Mouse (Mus musculus) cerebellum, adult 8-10 months (tissue): ENCODE results near the gene Cyp2d11.
"Not testable (repeated sequence)": the region's sequence is repeated elsewhere in the genome, so short reads cannot be mapped to it uniquely, and the experiment has no call there.

Experiments
- DNase-seq: peaks from one replicate; pipeline ENCODE4 v3.0.0; 2022

Gene Cyp2d11

DNA sequence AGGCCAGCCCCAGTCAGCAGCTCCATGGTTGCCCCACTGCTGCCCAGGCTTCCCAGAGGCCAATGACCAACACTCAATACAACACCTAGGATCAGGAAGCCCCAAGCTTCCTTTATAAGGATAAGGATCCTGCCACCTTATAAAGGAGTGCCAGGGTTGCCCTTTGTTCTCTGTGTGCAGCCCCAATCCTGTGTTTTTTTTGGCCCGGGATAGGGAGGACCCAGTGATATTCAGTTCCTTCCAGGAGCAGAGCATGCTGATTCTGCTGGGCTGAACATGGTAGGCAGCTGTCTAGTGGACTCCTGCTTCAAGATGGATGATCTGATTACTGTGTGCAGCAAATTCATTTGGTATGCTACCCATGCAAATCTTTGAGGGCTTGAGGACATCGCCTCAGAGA, at the start of gene Cyp2d11:
Gene Cyp2d11, minus strand, starts transcription at position 101 of the 400 bp plus-strand sequence.
- not testable (repeated sequence) for DNase-seq

GRCm38 (mm10) chr15:82437975-82438617, 44.3 kb upstream of the Cyp2d11 start:
- no peak for DNase-seq

DNA sequence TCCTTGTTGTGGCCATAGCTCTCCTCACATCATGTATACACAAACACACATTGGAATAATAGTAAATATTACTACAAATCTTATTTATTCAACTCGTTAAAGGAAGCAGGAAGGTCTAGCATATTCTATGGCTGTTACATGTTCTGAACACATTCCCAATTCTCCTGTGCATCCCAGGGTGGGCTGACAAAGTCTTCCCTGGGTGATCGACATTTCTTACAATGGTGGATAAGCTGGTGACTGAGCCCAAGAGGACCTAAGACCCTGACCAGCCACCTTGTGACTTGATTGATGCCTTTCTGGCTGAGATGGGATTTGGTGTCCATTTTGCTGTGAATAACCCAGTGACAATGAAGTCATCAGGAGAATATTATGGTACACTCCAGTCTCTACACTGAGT, 41.8 kb upstream of the Cyp2d11 start:
- DNase-seq: no peak

DNA sequence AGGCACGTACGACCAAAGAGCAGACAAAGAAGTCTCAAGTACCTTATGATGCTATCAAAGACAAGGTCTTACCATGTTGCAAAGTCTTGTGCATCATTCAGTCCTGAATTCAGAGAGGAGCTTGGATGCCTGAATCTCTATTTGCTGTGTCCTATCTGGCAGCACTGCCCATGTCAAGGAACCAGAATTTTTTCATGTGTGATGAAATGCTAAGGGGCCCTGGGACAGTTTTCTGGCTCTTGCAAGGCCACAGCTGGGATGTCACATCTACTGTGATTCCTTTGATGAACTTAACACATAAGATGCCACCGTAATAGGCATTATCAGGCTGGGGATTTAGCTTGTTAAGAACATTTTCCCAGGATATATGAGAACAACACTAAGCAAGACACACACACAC, 41.2 kb upstream of the Cyp2d11 start:
- no peak for DNase-seq

DNA sequence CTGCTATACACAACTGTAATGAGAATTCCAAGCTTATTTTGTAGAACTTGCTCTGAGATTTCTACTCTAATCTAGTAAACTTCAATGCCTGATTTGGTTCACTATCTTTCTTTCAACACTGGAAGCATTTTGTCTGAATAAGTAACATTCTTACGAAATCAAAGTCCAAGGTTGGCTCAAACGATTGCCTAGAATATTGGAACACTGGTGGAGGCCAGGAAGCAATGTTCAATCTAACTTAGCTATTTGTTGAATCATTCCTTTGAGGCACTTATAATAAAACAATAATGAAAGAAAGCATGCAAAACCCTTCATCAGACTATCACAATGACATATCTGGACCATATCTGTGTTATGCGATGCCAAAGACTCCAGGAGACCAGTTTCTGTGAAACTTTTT, 40.7 kb upstream of the Cyp2d11 start:
- DNase-seq: no peak

DNA sequence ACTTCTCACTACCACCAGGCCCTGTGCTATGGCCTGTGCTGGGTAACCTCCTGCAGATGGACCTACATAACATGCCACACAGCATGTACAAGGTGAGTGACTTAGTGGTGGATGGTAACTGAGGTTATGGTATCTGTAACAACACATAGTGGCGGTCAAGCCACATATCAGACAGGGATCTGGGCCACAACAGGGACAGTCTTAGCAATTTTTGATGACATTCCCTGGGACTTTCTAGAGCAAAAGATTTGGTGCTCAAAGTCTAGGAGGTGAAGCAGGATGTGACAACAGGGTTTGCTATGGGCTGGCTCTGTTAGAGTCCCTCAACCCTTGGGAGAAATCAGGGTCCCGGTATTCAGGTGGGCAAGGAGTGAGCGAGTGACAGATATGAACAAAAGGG, 39.8 kb upstream of the Cyp2d11 start:
- DNase-seq: no peak

DNA sequence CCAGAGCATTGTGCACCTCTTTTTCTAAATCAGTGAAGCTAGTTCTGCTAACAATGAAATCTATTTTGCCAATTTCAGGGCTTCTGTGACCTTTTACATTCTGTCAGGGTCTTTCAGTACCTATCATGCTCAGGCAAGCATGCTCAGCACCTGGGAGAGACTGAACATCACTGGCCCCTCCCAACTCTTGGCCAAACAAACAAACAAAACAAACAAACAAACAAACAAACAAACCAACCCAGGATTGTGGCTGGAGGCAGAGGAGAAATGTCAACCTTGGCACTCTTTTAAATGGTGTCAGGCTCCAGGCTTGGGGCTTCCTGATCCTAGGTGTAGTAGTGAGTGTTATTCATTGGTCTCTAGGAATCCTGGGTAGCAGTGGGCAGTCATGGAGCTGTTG, 39.3 kb upstream of the Cyp2d11 start, which contains the start of gene Cyp2d9:
Gene Cyp2d9, plus strand, starts transcription at position 301 of the 400 bp plus-strand sequence.
- DNase-seq: no peak

- no peak for DNase-seq
These were observed 29.6 kb upstream of the Cyp2d11 start for GRCm38 (mm10) chr15:82423471-82423870.

- DNase-seq: no peak
These were observed 29.1 kb upstream of the Cyp2d11 start for GRCm38 (mm10) chr15:82422935-82423334.

GRCm38 (mm10) chr15:82418616-82419015, 24.8 kb upstream of the Cyp2d11 start:
- no peak for DNase-seq

DNA sequence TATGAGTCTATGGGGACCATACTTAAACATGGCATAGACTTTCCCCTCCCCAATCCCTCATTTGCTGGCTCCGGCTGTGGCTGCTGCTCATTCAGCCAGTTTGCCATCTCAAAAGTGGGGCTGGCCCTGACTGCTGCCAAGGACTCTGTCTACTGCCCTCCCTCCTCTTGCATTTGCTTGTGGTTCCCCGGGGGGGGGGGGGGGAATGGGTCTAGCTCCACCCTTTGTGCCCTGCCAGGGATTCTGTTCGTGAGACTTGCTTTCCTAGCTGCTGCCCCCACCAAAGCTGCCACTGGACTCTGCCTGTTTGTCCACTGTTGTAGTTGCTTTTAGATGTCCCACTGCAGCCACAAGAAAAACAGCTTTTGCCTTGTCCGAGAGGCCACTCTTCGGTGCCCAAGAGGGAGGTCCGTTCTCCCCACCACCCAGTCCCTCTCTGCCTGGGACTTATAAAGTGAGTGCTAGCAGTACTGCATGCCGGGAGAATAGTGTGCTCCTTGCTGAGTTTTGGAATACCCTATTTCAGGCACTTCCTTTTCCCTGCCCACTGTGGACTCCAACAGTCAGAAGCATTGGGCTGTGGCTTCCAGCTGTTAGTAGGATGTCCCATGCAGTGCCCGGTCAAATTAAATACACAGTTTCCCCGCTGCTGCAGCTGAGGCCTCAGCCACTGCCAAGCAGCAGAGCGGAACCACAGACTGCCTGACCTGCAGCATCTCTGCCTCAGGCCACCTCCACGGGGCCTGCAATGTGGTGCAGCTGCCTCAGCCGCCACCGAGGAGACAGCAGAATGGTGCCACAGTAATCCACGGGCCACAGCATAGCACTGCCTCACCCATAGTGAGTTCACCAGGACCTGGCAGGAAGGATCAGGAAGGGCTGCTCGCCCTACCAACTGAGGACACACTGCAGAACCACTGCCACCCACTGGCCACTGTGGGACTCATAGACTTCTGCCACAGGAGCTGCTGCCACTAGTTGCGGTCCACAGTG, 23.3 kb upstream of the Cyp2d11 start:
- DNase-seq: peak; percentile 87

DNA sequence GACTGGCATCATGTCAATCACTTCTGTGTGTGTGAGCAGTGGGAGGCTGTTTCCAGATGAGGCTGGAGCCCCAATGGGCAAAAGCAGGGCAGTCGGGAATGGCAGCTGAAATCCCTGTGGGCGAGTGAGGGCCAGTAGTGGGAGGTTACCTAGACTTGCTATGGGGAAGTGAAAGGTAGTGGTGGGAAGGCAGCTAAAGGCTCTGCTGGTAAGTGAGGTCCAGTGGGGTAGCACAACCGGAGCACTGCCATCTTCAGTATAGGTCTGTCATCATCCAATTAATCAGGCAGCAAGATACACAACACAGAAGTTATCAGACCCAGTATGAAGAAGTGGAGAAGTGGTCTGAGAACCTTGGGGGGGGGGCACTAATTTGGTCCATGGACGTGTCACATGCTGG, 13.7 kb upstream of the Cyp2d11 start:
- DNase-seq: no peak

- DNase-seq: no peak
These were observed 13.2 kb upstream of the Cyp2d11 start, which contains the start of gene Cyp2d10 for GRCm38 (mm10) chr15:82406981-82407380. TSS of gene Cyp2d10 (minus strand) at chr15:82407195.

- no peak for DNase-seq
These were observed 10.3 kb upstream of the Cyp2d11 start for GRCm38 (mm10) chr15:82404163-82404562.

DNA sequence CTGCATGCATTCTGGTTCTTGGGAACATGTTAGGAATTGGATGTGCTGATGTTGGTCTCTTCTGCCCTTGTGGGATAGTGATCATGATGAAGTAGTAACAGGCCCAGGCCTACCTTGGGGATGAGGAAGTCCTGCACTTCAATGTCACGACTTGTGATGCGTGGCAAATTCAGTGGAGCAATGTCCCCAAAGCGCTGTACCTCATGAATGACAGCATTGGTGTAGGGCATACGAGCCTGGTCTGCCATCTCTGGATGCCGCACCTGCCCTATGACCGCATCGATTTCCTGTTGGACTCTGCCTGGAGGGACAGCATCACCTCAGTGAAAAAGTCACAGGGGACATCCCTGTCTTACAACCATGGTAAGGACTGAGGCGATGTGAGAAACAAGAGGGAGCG, 9.8 kb upstream of the Cyp2d11 start:
- DNase-seq: no peak

GRCm38 (mm10) chr15:82402741-82403140, 8.9 kb upstream of the Cyp2d11 start:
- no peak for DNase-seq

- no peak for DNase-seq
These were observed 8.3 kb upstream of the Cyp2d11 start for GRCm38 (mm10) chr15:82402106-82402505.

GRCm38 (mm10) chr15:82401516-82401915, 7.7 kb upstream of the Cyp2d11 start:
- DNase-seq: no peak

GRCm38 (mm10) chr15:82395955-82396354, 2.1 kb upstream of the Cyp2d11 start:
- not testable (repeated sequence) for DNase-seq

- not testable (repeated sequence) for DNase-seq
These were observed 3.9 kb downstream of the Cyp2d11 start for GRCm38 (mm10) chr15:82389916-82390315.

DNA sequence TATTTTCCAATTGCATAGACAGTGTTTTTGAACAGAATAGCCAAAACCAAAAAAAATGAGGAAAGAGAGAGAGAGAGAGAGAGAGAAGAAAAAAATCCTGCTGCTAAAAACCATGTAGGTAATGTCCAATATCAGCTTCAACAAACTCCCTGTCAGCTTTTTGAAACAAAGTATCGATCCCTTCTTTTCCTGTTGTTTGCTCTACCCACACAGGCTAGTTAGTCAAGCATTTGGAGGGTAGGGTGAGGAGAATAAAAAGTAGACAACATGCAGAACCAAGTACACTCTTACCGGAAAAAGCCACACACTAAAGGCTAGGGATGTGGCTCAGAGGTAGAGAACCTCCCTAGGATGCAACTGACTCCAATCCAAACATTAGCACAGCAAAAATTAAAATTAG, 8.1 kb downstream of the Cyp2d11 start:
- no peak for DNase-seq

GRCm38 (mm10) chr15:82382441-82382840, 11.4 kb downstream of the Cyp2d11 start:
- no peak for DNase-seq

DNA sequence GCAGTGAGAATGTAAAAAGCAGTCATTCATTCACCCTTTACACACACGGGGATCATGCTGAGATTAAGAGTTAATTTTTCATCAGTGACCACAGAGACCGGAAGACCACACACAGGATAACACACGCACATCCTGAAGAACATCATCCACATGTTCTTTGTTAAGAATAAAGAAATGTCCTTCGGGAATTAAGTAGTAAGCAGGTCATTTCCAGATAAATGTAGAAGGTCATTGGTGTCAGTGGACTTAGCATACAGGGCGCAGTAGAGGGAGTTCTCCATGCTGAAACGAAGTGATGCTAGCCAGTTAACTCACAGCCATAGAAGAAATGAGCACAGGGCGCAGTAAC, 13.1 kb downstream of the Cyp2d11 start:
- no peak for DNase-seq
